Mouse (Mus musculus) ES-Bruce4 (cell line): ENCODE results near the gene Adgre5.

Experiments
- CTCF ChIP-seq: IDR thresholded peaks from one replicate; pipeline ENCODE4 v1.8.1; 2011; ENCODE audit warnings: low read depth, low read length
- EP300 ChIP-seq: IDR thresholded peaks from 2 replicates; pipeline ENCODE4 v1.6.1; 2011; ENCODE audit warnings: low read depth, low read length; ENCODE audit not compliant: insufficient read depth
- POLR2A ChIP-seq: IDR thresholded peaks from one replicate; pipeline ENCODE4 v1.8.1; 2011; ENCODE audit warnings: low read length; ENCODE audit not compliant: insufficient read depth

DNA sequence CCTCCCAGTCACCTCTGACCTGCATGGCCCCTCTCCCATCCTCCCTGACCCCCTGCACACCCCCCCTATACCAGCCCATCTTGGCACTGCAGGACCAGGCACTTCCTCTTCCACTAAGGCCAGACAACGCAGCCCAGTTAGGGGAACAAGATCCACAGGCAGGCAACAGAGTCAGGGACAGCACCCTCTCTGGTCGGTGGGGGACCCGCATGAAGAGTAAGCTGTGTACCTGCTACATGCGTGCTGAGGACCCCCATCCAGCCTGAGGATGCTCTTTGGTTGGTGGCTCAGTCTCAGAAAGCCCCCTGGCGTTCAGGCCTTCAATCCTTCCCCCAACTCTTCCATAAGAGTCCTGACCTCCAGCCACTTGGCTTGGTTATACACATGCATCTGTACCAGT is 34.7 kb downstream of the Adgre5 start:
- TF ChIP-seq POLR2A, result no peak
- no peak for TF ChIP-seq CTCF
- TF ChIP-seq EP300, result no peak
